Mouse (Mus musculus) left cerebral cortex, adult 11 months (tissue): ENCODE results near the gene 1700123O20Rik.
A peak's percentile ranks its signal among the peaks of the same experiment; 100 is the strongest.

ENCODE experiments used
- DNase-seq: peaks from one replicate; pipeline ENCODE4 v3.0.0; 2022; ENCODE audit warnings: low spot score

The 1700123O20Rik gene

DNA sequence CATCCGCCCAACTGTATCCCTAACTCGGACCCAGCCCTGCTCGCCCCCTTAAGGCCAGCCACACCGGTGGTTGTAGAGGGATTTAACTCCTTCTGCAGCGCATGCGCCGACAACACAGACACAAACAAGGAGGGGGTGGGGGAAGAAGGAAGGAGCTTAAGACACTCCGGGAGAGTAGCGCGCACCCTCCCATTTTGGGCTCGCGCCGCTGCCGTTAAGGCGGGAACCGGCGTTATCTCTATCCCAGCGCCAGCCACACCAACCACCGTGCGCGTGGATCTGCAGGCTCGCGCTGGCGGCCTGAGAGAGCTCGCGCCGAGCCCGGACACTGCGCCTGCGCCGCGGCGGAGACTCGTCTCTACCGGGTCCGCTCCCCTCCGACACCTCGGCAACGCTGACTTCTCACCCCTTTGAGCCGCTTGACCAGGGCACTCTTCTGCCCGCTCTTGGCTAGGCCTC is at the start of gene 1700123O20Rik:
TSS of gene 1700123O20Rik (plus strand) at position 154 of the 459 bp plus-strand sequence.
- DNase-seq: no peak

DNA sequence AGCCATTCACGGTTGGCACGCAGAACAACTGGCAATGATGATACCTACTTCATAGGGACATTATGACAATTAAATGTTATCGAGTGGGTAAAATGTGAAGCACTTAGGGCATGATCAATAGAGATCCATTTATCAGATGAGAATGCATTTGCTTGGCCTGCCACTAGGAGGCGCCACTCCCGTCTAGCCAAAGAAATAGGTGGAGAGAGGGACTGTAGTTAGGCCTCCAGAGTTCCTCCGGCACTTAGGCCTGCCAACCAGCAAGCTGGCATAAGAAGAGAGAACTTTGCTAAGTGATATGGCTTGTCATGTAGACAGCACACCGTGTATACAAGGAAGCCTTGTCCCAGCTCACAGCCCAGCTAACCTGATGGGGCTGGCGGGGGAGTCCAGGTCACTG is 49.1 kb upstream of the 1700123O20Rik start:
- no peak for DNase-seq

DNA sequence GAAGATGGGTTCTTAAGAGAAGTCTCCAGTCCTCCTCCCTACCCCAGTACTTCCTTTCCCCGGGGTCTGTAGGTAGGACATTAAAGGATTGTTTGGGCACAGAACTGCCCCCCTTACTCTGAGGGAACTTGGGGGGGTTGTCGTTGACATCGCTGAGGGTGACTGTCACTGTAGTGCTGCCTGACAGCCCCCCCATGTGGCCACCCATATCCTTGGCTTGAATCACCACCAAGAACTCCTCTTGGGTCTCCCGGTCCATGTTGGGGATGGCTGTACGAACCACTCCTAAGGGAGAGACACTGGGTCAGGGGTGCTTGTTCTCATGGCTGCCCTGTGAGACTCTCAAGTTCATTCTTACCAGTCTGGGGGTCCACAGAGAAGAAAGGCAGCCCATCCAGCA is 47.8 kb upstream of the 1700123O20Rik start:
- DNase-seq: no peak

DNA sequence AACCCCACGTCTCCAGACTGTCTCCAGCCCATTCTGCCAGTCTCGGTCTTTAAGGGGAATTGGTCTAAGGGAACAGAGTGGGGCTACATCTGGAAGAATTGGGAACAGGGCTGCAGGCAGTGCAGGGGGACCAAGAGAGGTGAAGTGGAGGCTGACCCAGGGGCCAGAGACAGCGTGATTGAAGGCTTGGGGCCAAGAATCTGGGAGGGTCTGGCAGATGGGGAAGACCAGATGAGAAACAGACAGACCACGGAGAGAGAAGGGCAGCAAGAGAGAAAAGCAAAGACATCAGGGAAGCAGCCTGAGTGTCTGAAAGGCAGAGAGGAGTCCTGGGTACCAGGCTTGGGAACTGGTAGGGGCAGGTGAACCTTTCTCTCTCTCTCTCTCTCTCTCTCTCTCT is 45.9 kb upstream of the 1700123O20Rik start:
- DNase-seq: no peak

DNA sequence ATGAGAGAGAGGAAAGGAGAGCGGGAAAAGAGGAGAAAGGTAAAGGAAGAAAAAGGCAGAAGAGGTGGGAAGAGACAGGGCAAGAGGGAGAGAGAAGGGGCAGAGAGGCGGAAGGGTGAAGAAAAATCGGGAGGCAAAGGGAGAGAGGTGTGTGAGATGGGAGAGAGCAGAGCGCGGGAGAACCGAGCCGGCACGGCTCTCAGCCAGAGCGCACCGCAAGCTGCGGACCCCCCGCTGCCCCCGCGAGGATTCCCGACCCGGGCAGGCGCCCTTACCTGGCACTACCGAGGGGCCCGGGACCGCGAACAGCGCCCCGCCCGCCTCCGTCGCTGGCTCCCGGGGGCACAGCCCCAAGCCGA is 45.1 kb upstream of the 1700123O20Rik start, which contains the start of gene Gm17606:
TSS of gene Gm17606 (plus strand) at position 7 of the 359 bp plus-strand sequence.
- no peak for DNase-seq

DNA sequence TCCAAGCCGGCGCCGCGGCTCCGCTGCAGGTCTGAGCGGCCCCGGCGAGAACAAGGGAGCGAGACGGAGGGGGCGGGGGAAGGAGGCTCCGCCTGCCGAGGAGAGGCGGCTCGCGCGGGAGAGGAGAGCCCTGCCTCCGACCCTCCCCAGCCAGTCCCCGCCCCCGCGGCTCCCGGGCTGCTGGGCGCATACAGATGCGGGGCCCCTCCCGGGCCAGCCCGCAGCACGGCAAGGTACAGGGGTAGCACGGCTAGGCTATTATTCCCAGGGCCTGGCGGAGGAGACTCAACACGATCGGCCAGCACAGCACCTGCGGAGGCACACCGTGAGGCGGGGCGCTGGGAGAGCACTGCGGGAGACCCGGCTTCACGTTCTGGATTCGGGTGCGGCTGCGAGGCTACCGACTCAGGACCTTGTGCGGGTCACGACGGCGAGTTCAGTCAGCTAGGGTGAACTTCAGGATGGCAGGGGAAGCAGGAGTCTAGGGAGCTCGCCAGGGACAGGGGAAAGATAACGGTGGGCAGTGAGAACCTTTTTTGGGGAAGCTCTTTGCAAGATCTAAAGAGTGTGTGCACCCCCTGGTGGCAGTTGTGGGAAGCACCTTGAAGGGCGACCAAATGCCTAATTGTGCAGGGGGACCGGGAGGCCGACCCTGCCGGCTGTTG is 44.6 kb upstream of the 1700123O20Rik start, which contains the start of gene Cdh24:
TSS of gene Cdh24 (minus strand) at position 60 of the 665 bp plus-strand sequence.
- peak; percentile 70 for DNase-seq

DNA sequence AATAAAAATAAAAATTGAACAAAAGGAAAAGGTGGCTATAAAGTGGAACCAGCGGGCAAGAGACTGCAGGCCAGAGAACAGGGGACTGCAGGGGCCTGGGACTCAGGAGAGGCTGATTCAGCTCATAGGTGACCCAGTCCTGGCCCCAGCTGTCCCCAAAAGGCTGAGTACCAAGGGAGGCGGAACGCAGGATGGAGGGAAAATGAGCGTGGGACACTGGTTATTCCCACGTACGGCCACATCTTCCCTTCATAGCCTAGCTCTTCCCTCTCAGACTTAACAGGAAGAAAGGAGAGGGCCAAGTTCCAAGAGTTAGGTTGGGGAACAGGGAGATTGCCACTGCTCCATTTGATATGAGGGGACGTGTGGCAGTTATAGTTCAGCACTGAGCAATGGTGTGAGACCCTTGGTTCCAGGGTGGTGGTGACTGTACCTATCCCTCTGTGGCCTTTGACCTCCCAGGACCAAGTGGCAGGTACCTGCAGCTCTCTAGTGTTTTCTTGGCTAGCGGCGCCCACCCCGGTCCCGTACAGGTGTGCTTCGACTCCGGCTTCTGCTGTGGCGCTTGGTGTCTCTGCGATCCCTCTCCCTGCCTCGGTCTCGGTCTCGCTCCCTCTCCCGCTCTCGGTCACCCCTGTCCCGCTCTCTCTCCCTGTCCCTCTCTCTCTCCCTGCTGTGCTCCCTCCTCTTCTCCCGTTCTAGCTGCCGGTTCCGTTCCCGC is 43.6 kb upstream of the 1700123O20Rik start:
- DNase-seq: no peak

DNA sequence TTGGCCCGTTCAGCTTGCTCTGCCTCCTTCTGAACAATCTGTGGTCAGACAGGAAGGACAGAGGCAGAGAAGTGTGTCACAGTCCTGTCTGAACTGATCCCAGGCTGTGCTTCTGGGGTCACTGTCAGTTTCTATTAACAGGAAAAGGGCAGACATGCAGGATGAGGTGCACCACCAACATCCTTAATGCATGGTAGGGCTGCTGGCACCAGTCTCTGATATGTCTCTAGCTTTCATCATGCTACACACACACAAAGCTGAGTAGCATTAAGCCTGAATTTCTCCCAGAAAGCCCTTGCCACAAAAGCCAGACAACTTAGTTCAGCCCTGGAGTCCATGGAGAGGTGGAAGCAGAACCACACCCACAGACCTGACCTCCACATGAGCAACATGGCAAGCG is 43.0 kb upstream of the 1700123O20Rik start:
- DNase-seq: no peak

DNA sequence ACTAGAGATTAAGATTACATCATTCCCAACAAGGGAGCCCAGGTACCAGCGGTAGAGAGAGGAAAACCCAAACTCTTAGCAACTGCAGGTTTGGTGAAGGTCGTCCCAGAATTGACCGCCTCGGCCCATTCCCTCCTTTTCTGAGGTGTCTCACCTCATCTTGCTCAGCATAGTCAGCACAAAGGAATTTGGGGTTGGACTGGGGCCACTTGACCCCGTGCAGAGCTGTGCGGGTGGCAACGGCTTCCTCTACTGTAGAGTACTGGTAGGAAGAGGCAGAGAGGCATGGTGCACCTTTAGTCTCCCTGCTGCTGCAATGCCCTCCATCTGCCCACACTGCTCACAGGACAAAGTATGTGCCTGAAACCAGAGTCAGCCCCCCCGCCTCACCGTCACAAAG is 41.7 kb upstream of the 1700123O20Rik start:
- DNase-seq: no peak

GRCm38 (mm10) chr14:54646455-54646854 is 39.6 kb upstream of the 1700123O20Rik start:
- DNase-seq: no peak

GRCm38 (mm10) chr14:54646898-54647636 is 38.9 kb upstream of the 1700123O20Rik start:
- no peak for DNase-seq

GRCm38 (mm10) chr14:54647900-54648299 is 38.1 kb upstream of the 1700123O20Rik start:
- no peak for DNase-seq

GRCm38 (mm10) chr14:54650621-54651454 is 35.2 kb upstream of the 1700123O20Rik start:
- DNase-seq: peak; percentile 62

DNA sequence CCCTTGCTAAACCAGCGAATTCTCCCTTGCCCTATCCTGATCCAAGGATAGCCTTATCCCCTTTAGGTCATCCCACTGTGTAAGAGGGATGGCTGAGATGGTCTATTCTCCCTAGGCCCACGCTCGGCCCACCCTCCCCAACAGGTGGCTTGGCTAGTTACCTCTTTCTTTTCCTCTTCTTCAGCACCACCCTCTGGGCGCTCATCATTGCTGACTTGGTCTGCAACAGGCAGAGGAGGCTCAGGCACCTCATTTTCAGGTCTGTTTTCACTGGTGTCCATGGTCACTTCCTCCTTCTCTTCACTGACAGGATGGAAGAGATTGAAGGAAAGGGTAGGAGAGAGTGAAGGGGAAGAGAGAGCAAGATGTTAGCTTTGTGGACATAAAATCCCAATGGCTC is 34.5 kb upstream of the 1700123O20Rik start:
- no peak for DNase-seq

DNA sequence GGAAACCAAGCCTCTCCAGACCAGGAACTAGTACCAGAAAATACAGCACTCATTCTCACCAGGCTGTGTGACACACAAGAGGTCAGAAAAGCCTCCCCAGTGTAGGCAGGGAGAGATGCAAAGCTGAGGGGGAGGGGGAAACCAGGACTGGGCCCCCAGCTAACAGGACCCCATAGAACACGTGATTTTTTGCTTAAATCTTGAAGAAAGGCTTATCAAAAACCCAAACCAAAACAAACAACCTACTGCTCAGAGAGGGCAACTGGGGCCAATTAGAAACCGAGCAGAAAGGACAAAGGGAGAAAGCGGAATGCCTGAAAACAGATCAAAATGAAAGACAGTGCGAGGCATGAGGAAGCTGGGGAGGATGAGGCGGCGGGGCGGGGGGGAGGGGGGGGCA is 33.2 kb upstream of the 1700123O20Rik start:
- no peak for DNase-seq

DNA sequence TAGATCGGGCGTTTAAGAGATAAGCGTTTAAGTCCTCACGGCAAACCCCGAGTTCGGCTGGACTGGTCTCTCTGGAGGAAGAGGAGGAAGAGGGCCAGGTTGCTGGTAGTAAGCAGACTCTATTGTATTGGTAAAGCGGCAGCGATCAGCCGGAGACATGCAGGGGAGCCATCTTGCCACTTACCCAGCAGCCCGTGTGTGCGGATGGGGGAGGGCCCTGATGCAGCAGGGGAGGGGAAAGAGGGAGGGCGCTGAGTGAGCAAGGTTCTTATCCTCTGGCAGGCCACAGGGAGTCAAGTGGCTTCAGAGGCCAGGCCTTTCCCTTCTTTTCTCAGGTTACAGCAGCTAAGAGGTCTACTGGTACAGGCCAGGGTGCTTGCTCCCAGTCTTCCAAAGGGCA is 32.5 kb upstream of the 1700123O20Rik start:
- peak; percentile 75 for DNase-seq

GRCm38 (mm10) chr14:54660009-54660408 is 26.0 kb upstream of the 1700123O20Rik start:
- no peak for DNase-seq

GRCm38 (mm10) chr14:54664477-54665222 is 21.4 kb upstream of the 1700123O20Rik start:
- peak; percentile 55 for DNase-seq

DNA sequence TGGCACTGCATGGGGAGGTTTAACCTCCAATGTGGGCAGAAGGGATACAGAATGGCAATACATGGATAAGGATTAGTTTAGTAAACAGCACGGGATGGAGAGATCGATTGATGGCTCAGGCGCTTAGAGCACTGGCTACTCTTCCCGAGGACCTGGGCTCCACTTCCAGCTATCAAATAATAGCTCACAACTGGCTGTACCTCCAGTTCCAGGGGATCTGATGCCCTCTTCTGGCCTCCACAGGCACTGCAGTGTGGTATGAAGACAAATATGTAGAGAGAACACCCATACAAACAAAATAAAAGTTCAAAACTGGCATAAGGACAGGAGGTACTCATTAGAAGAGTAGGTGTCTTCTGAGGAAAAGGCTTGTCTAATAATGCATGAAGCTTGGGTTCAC is 16.6 kb upstream of the 1700123O20Rik start:
- DNase-seq: no peak

GRCm38 (mm10) chr14:54674317-54674716 is 11.7 kb upstream of the 1700123O20Rik start:
- DNase-seq: no peak

GRCm38 (mm10) chr14:54676290-54676689 is 9.7 kb upstream of the 1700123O20Rik start:
- no peak for DNase-seq
